Mouse (Mus musculus) left cerebral cortex, adult 2 months (tissue): ENCODE data around the gene Slc30a1. TPM values are rescaled to one million over a fixed set of nuclear protein-coding genes. Genes with fewer than 3 reads are reported as not detected.

Experiments
- DNase-seq, 2 experiments: peaks; one replicate each; pipeline ENCODE4 v3.0.0; 2021 to 2022; ENCODE audit warnings: low spot score in 2 of 2, mixed read lengths in 1 of 2; ENCODE audit errors: extremely low spot score in 1 of 2
- H3K27ac ChIP-seq: fragments of 200-600 bp; 2 replicates; pipeline ENCODE4 v1.8.1; 2022
- H3K4me3 ChIP-seq: fragments of 200-600 bp; 2 replicates; pipeline ENCODE4 v1.8.1; 2022
- CTCF ChIP-seq: fragments of 200-600 bp; IDR thresholded peaks from 2 replicates; pipeline ENCODE4 v1.8.1; 2022; ENCODE audit warnings: antibody characterized with exemption, mild to moderate bottlenecking, moderate library complexity
- intact Hi-C: fragments of 180-260 bp; cut with DNase I; formaldehyde crosslinking; loops from one replicate; pipeline ENCODE4 v1.15.1; 2025
- total RNA-seq, 2 experiments: library from RNA; stranded (reverse); gene quantifications; 2 replicates each; pipeline ENCODE4 v1.2.3; 2021

Slc30a1 gene
- total RNA-seq, 2 experiments from 2014 or later = 33.3 to 36.3 TPM

- TF ChIP-seq CTCF = no peak
- intact Hi-C loops = no loop called here
- H3K4me3 ChIP-seq = no peak overlapping the region
- H3K27ac ChIP-seq = no peak overlapping the region
- no peak for DNase-seq
Measured at GRCm38 (mm10) chr1:191929065-191929464, 22.5 kb downstream of the Slc30a1 start.

GRCm38 (mm10) chr1:191929897-191930524 lies 23.4 kb downstream of the Slc30a1 start:
- no peak for TF ChIP-seq CTCF
- DNase-seq = no peak
- Histone ChIP-seq H3K4me3 (no peak overlapping the region), H3K27ac (no peak overlapping the region)
- intact Hi-C loops = no loop called here

GRCm38 (mm10) chr1:191930525-191931105 lies 24.0 kb downstream of the Slc30a1 start:
- intact Hi-C loops = no loop called here
- no peak for TF ChIP-seq CTCF
- Histone ChIP-seq H3K4me3 (no peak overlapping the region), H3K27ac (no peak overlapping the region)
- DNase-seq = no peak

- DNase-seq = no peak
- Histone ChIP-seq H3K27ac (no peak overlapping the region), H3K4me3 (no peak overlapping the region)
- TF ChIP-seq CTCF = no peak
- intact Hi-C loops = no loop called here
Measured at GRCm38 (mm10) chr1:191932286-191932985, 25.9 kb downstream of the Slc30a1 start.

- no peak for TF ChIP-seq CTCF
- H3K27ac ChIP-seq = no peak overlapping the region
- no peak for DNase-seq
- intact Hi-C loops = no loop called here
- no peak overlapping the region for H3K4me3 ChIP-seq
Measured at GRCm38 (mm10) chr1:191932986-191933632, 26.5 kb downstream of the Slc30a1 start.

- TF ChIP-seq CTCF = no peak
- H3K27ac ChIP-seq = no peak overlapping the region
- no peak overlapping the region for H3K4me3 ChIP-seq
- no peak for DNase-seq
- intact Hi-C loops = no loop called here
Measured at GRCm38 (mm10) chr1:191943638-191944037, 37.1 kb downstream of the Slc30a1 start.

GRCm38 (mm10) chr1:191945341-191945740 lies 38.8 kb downstream of the Slc30a1 start:
- no peak overlapping the region for H3K4me3 ChIP-seq
- TF ChIP-seq CTCF = no peak
- DNase-seq = no peak
- intact Hi-C loops = no loop called here
- H3K27ac ChIP-seq = no peak overlapping the region

- H3K27ac ChIP-seq = no peak overlapping the region
- H3K4me3 ChIP-seq = no peak overlapping the region
- intact Hi-C loops = no loop called here
- no peak for DNase-seq
- no peak for TF ChIP-seq CTCF
Measured at GRCm38 (mm10) chr1:191945756-191946155, 39.2 kb downstream of the Slc30a1 start.

- no peak for TF ChIP-seq CTCF
- DNase-seq = no peak
- Histone ChIP-seq H3K27ac (no peak overlapping the region), H3K4me3 (no peak overlapping the region)
- intact Hi-C loops = no loop called here
Measured at GRCm38 (mm10) chr1:191946261-191946660, 39.7 kb downstream of the Slc30a1 start.

GRCm38 (mm10) chr1:191946835-191947234 lies 40.3 kb downstream of the Slc30a1 start:
- TF ChIP-seq CTCF = no peak
- H3K4me3 ChIP-seq = no peak overlapping the region
- intact Hi-C loops = no loop called here
- no peak overlapping the region for H3K27ac ChIP-seq
- no peak for DNase-seq

- DNase-seq = no peak
- no peak for TF ChIP-seq CTCF
- intact Hi-C loops = no loop called here
- Histone ChIP-seq H3K4me3 (no peak overlapping the region), H3K27ac (no peak overlapping the region)
Measured at GRCm38 (mm10) chr1:191947796-191948195, 41.2 kb downstream of the Slc30a1 start.

GRCm38 (mm10) chr1:191948600-191948999 lies 42.0 kb downstream of the Slc30a1 start:
- Histone ChIP-seq H3K27ac (no peak overlapping the region), H3K4me3 (no peak overlapping the region)
- no peak for DNase-seq
- intact Hi-C loops = no loop called here
- no peak for TF ChIP-seq CTCF
